Mouse (Mus musculus): ENCODE data around the gene Olfml2b. TPM values are rescaled to one million over a fixed set of nuclear protein-coding genes. Genes with fewer than 3 reads are reported as not detected.

Olfml2b gene
- 0.06 TPM in 1 of 2 replicates, not detected in the other for polyA plus RNA-seq (2012; ENCODE audit: low replicate concordance)

DNA sequence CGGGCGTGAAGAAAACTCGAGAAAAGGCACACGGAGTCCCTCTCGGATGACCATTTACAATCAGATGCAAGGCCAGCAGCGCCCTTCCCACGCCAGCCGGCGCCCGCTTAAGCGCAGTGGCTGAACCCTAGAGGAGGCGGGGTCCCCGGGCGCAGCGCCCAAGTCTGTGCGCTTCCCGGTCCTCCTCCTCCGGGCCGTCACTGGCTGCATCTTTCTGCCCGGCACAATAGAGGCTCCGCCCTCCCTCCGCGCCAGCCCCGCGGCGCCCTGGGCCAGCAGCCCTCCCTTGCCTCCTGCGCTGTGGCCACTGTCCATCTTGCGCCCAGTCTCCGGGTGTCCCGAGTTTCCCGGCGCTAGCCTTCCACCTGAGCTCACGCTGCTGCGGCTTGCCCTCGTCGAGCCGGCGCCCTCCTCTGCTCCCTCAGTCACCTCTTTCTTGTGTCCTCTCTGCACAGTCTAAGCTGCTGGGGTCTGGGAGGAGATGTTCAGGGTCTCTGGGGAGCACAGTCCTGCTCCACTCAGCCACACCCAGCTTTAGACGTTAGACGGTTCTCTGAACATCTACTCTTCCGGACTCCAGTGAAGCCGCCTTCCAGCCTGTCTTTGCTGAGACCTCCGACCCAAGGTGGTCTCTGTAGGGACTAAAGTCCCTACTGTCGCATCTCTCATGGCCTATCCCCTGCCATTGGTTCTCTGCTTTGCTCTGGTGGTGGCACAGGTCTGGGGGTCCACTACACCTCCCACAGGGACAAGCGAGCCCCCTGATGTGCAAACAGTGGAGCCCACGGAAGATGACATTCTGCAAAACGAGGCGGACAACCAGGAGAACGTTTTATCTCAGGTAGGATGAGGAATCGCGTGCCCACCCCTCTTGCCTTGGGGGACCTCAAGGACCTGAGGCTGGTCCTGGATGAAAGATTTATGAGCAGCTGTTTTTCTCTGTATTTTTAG, at the start of gene Olfml2b:
Gene Olfml2b (plus strand): TSS at position 278 of the 951 bp plus-strand sequence.

Other genes with a start within 250 kb of the Olfml2b start
- 3.6 and 5.0 TPM in 2 replicates for gene Nos1ap, start 54.7 kb upstream of the Olfml2b start, polyA plus RNA-seq (2012; ENCODE audit: low replicate concordance)
- gene Atf6, start 223.2 kb downstream of the Olfml2b start, polyA plus RNA-seq (2012; ENCODE audit: low replicate concordance), result 1.0 and 2.8 TPM in 2 replicates
- gene Gm26620, start 240.5 kb downstream of the Olfml2b start, polyA plus RNA-seq (2012; ENCODE audit: low replicate concordance), result 0.23 and 1.2 TPM in 2 replicates
- 7.4 and 8.8 TPM in 2 replicates for gene Dusp12, start 241.0 kb downstream of the Olfml2b start, polyA plus RNA-seq (2012; ENCODE audit: low replicate concordance)